Mouse (Mus musculus): ENCODE data around the gene Samd1.

- TF ChIP-seq GATA1 (IDR thresholded peaks at IDR 0.05; ENCODE audit: low read length) (no peak), TAL1 (IDR thresholded peaks at IDR 0.05; ENCODE audit: low read length) (no peak)
These were observed 24.1 kb upstream of the Samd1 start for GRCm38 (mm10) chr8:83973161-83974031.
